8 mouse cellular contexts compared by ENCODE assay signal in genomic region chr10:67026375-67026774, GRCm38 (mm10).
DNase-seq lines count a peak whose midpoint lies in the region; ATAC-seq and TF ChIP-seq lines count a peak whose summit lies in the region.

No protein-coding gene starts in this region.

- ATAC-seq in forebrain, embryonic 11.5 days (replicated peaks; ENCODE audit: low FRiP score): no peak
- no peak for ATAC-seq in lung, postnatal 0 days
- no peak; the same call in 1 of the 2 replicates for ATAC-seq in limb, embryonic 13.5 days (ENCODE audit: low FRiP score, low read depth)
- no peak for ATAC-seq in stomach, embryonic 14.5 days (ENCODE audit: insufficient number of reproducible peaks, insufficient read depth, low FRiP score, low read depth)

- no peaks in the 10 kb centered on the region for H3K27me3 ChIP-seq in forebrain, embryonic 11.5 days (ENCODE audit: control insufficient read depth, insufficient read depth, low read length)
- no peaks in the 10 kb centered on the region for H3K27me3 ChIP-seq in forebrain, embryonic 10.5 days (ENCODE audit: poor library complexity, severe bottlenecking)
- no peaks in the 10 kb centered on the region for H3K27me3 ChIP-seq in lung, postnatal 0 days (replicated peaks; ENCODE audit: insufficient read depth, low read length)
- no peaks in the 10 kb centered on the region for H3K27me3 ChIP-seq in limb, embryonic 13.5 days
- no peaks in the 10 kb centered on the region for H3K27me3 ChIP-seq in stomach, embryonic 14.5 days (ENCODE audit: control insufficient read depth, insufficient read depth, low read length)

- TF ChIP-seq EP300 in lung, postnatal 0 days (IDR thresholded peaks at IDR 0.05): no peak

- no peak overlapping the region for H3K4me2 ChIP-seq in forebrain, embryonic 11.5 days (ENCODE audit: low read depth, low read length, severe bottlenecking)
- H3K4me2 ChIP-seq in lung, postnatal 0 days (replicated peaks; ENCODE audit: low read depth, low read length): no peak overlapping the region
- no peak overlapping the region; the same call in 1 of the 2 replicates for H3K4me2 ChIP-seq in limb, embryonic 13.5 days (replicated peaks)
- H3K4me2 ChIP-seq in stomach, embryonic 14.5 days (replicated peaks; ENCODE audit: low read depth, low read length): no peak overlapping the region

- H3K36me3 ChIP-seq in forebrain, embryonic 11.5 days (ENCODE audit: control insufficient read depth, insufficient read depth, low read length): no peaks in the 10 kb centered on the region; the same call in 1 of the 2 replicates
- peaks cover 58% of the 10 kb centered on the region for H3K36me3 ChIP-seq in forebrain, embryonic 10.5 days (replicated peaks)
- H3K36me3 ChIP-seq in lung, postnatal 0 days (ENCODE audit: insufficient read depth, low read length): no peaks in the 10 kb centered on the region
- H3K36me3 ChIP-seq in limb, embryonic 13.5 days: peaks cover 17% of the 10 kb centered on the region
- H3K36me3 ChIP-seq in stomach, embryonic 14.5 days (ENCODE audit: control insufficient read depth, insufficient read depth, low read length): peaks cover 2% of the 10 kb centered on the region; the same call in 1 of the 2 replicates

- TF ChIP-seq CTCF in lung, postnatal 0 days (IDR thresholded peaks at IDR 0.05): no peak

- H3K9me3 ChIP-seq in forebrain, embryonic 11.5 days (ENCODE audit: control insufficient read depth, low read length): no peaks in the 10 kb centered on the region
- no peaks in the 10 kb centered on the region for H3K9me3 ChIP-seq in forebrain, embryonic 10.5 days
- H3K9me3 ChIP-seq in lung, postnatal 0 days (ENCODE audit: low read length): no peaks in the 10 kb centered on the region
- no peaks in the 10 kb centered on the region for H3K9me3 ChIP-seq in limb, embryonic 13.5 days
- H3K9me3 ChIP-seq in stomach, embryonic 14.5 days (ENCODE audit: control insufficient read depth, low read depth, low read length): no peaks in the 10 kb centered on the region

- WGBS in forebrain, embryonic 11.5 days: 85% methylated on average over 8 of the region's 8 CpGs
- WGBS in forebrain, embryonic 10.5 days: 91% methylated on average over 8 of the region's 8 CpGs
- WGBS in lung, postnatal 0 days: 71% methylated on average over 8 of the region's 8 CpGs
- WGBS in limb, embryonic 13.5 days: 62% methylated on average over 8 of the region's 8 CpGs
- WGBS in stomach, embryonic 14.5 days: 86% methylated on average over 8 of the region's 8 CpGs

- H3K9ac ChIP-seq in forebrain, embryonic 11.5 days (ENCODE audit: low read length): no peak overlapping the region
- no peak overlapping the region for H3K9ac ChIP-seq in lung, postnatal 0 days (replicated peaks; ENCODE audit: low read depth)
- H3K9ac ChIP-seq in limb, embryonic 13.5 days: no peak overlapping the region
- no peak overlapping the region for H3K9ac ChIP-seq in stomach, embryonic 14.5 days (replicated peaks; ENCODE audit: low read depth, low read length)

- peaks cover 3% of the 10 kb centered on the region; the same call in 1 of the 2 replicates for H3K4me1 ChIP-seq in forebrain, embryonic 11.5 days (replicated peaks; ENCODE audit: control insufficient read depth, insufficient read depth, low read length)
- peaks cover 11% of the 10 kb centered on the region for H3K4me1 ChIP-seq in forebrain, embryonic 10.5 days
- H3K4me1 ChIP-seq in lung, postnatal 0 days (ENCODE audit: insufficient read depth, low read depth, low read length): peaks cover 10% of the 10 kb centered on the region
- peaks cover 24% of the 10 kb centered on the region for H3K4me1 ChIP-seq in limb, embryonic 13.5 days
- H3K4me1 ChIP-seq in stomach, embryonic 14.5 days (ENCODE audit: control insufficient read depth, insufficient read depth, low read length): peaks cover 11% of the 10 kb centered on the region

- no peak for DNase-seq in forebrain, embryonic 11.5 days (ENCODE audit: low spot score)
- no peak for DNase-seq in forebrain, embryonic 10.5 days (ENCODE audit: extremely low spot score, low spot score)
- DNase-seq in lung, postnatal 0 days (ENCODE audit: low spot score): no peak
- no peak for DNase-seq in lung, postnatal 25 days (ENCODE audit: low spot score)
- no peak for DNase-seq in embryo, embryonic 10.5 days (ENCODE audit: low spot score)
- DNase-seq in testis, postnatal 10 days (ENCODE audit: low spot score): no peak

- H3K4me3 ChIP-seq in forebrain, embryonic 11.5 days (ENCODE audit: low read depth, low read length): no peak overlapping the region
- H3K4me3 ChIP-seq in forebrain, embryonic 10.5 days: no peak overlapping the region
- H3K4me3 ChIP-seq in lung, postnatal 0 days (ENCODE audit: low read depth, low read length): no peak overlapping the region
- H3K4me3 ChIP-seq in limb, embryonic 13.5 days: no peak overlapping the region
- H3K4me3 ChIP-seq in stomach, embryonic 14.5 days (ENCODE audit: low read depth, low read length): no peak overlapping the region

- 0 out of 2 replicates have a peak overlapping the region, but pooled peaks have one; percentile 1 for H3K27ac ChIP-seq in forebrain, embryonic 11.5 days (ENCODE audit: low read depth, low read length)
- no peak overlapping the region for H3K27ac ChIP-seq in forebrain, embryonic 10.5 days
- peak overlapping the region; percentile 77 for H3K27ac ChIP-seq in lung, postnatal 0 days (ENCODE audit: low read length)
- peak overlapping the region; percentile 44 for H3K27ac ChIP-seq in limb, embryonic 13.5 days
- H3K27ac ChIP-seq in stomach, embryonic 14.5 days (ENCODE audit: low read length): peak overlapping the region; percentile 72; the same call in 1 of the 2 replicates
